12 mouse cellular contexts compared by ENCODE assay signal in genomic region chr3:129504928-129505327, GRCm38 (mm10).
"Had no signal": no experiment of that assay in that cellular context is flagged by ENCODE, and none has a peak within 500 bp of the region (broad histone marks: within the 10 kb centered on the region; RNA-seq: fewer than 3 reads in every experiment).

No protein-coding gene starts in this region.

- H3K4me3 ChIP-seq: hindbrain, embryonic 13.5 days; layer of hippocampus, adult 2 months; limb, embryonic 12.5 days; liver, embryonic 15.5 days; midbrain, embryonic 13.5 days had no signal

- H3K9ac ChIP-seq: hindbrain, embryonic 13.5 days; limb, embryonic 12.5 days; liver, embryonic 15.5 days; midbrain, embryonic 13.5 days had no signal

- H3K9me3 ChIP-seq: hindbrain, embryonic 13.5 days; limb, embryonic 12.5 days; liver, embryonic 15.5 days; midbrain, embryonic 13.5 days had no signal

- DNase-seq: liver; lung, adult 2 months; lung, postnatal 36 days; right cerebral cortex, postnatal 14 days; thymus, postnatal 4 days had no signal

- H3K27me3 ChIP-seq: hindbrain, embryonic 13.5 days; limb, embryonic 12.5 days; liver, embryonic 15.5 days; midbrain, embryonic 13.5 days had no signal

- H3K4me1 ChIP-seq: hindbrain, embryonic 13.5 days; limb, embryonic 12.5 days; liver, embryonic 15.5 days; midbrain, embryonic 13.5 days had no signal

- H3K27ac ChIP-seq: hindbrain, embryonic 13.5 days; kidney, postnatal 0 days; layer of hippocampus, adult 2 months; limb, embryonic 12.5 days; liver, embryonic 15.5 days; midbrain, embryonic 13.5 days had no signal

- ATAC-seq: lung, postnatal 0 days; midbrain, embryonic 13.5 days had no signal

- H3K4me2 ChIP-seq: hindbrain, embryonic 13.5 days; limb, embryonic 12.5 days; liver, embryonic 15.5 days; midbrain, embryonic 13.5 days had no signal

- H3K36me3 ChIP-seq: hindbrain, embryonic 13.5 days; limb, embryonic 12.5 days; liver, embryonic 15.5 days; midbrain, embryonic 13.5 days had no signal
